Mouse (Mus musculus): ENCODE data around the gene Aig1.

DNA sequence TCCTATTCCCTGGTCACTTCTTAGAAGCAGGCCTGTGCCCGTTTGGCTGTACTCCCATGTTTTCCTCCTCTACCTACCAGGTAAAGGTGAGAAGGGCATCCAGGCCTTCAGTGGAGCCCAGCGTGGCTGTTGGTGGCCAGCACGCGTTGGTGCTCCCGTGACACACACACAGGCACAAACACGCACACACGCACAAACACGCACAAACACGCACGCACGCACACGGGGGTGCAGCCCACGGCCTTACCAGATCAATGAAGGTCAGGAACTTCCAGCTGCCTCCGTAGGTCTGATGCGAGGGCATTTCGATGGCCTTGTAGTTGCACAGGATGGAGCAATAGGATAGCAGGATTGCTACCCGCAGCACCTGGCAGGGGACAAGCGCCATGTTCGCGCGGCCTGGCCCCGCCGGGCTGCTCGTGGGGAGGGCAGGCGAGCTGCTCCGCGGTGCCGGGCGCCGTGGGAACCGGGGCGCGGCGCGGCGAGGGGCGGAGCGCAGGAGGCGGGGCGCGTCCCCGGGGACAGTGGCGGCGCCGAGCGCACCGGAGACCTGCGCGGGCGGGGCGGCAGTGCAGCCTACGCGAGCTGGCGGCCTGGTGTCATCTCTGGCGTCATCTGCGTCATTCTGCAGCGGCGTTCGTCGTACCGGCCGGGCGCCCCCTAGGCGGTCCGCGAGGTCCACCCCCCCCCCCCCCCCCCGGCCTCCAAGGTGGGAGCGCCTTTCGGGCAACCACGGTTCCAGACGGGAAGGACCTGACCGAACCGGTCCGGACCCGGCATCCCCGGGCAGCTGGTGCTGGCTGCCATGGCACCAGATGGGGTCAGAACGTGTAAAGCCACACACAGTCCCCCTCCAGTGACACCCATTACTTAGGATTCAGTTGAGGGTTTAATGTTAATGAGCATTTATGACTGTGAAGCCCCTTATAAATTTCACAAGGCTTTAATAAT lies at the start of gene Aig1:
- TF ChIP-seq POLR2A (IDR thresholded peaks at IDR 0.05; ENCODE audit: borderline replicate concordance, control insufficient read depth, low read depth, low read length) (no peak), CTCF (IDR thresholded peaks at IDR 0.05; ENCODE audit: control insufficient read depth, insufficient read depth, low read length) (no peak)
